Mouse (Mus musculus): ENCODE data around the gene Coq7. TPM values are rescaled to one million over a fixed set of nuclear protein-coding genes. Genes with fewer than 3 reads are reported as not detected.

The Coq7 gene
- polyA plus RNA-seq, 1 experiment from 2014 or later = 98.7 TPM

DNA sequence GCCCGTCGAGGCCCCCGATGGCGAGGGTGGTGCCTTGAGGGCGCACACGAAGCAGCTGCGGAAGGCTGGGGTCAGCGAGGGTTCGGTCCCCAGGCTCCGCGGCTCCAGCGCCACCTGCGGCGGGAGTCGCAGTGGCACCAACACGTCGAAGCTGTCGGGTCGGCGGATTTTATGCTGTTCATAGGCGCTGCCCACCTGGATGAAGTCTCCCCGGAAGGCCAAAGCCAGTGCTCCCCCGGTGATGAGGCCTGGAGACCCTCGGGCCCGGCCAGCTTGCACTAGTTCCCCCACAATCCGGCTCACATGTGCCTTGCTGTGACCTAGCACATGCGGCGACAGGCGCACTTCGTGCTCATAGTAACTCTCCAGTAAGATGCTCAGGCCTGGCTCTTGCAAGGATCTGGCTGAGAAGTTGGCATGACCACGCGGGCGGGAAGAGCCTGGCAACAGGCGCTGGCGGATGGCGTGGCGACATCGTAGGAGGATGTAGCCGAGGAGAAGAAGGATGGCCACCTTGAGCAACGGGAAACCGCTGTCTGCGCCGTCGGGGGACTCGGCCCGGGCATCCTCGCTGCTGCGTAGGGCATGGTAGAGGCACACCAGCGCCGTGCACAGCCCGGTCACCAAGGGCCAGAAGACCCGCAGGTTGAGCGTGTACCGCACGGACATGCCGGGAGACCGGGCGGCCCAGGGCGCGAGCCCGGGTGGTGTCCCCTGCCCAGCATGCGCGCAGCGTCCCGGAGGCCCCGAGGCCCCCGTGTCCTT lies 42.3 kb downstream of the Coq7 start:
- H3K9ac ChIP-seq (ENCODE audit: low read depth, low read length) = peak overlapping the region; percentile 95
- no peaks in the 10 kb centered on the region for H3K9me3 ChIP-seq (ENCODE audit: control insufficient read depth, low read length)
- peak overlapping the region; percentile 70 for H3K4me3 ChIP-seq (ENCODE audit: low read depth, low read length)
- H3K27me3 ChIP-seq (replicated peaks; ENCODE audit: control insufficient read depth, insufficient read depth, low read length) = peaks cover 16% of the 10 kb centered on the region; the same call in 1 of the 2 replicates
- WGBS = 5% methylated on average over 61 of the region's 67 CpGs
- H3K27ac ChIP-seq (replicated peaks; ENCODE audit: low read depth, low read length) = peak overlapping the region; percentile 77
- peaks cover 32% of the 10 kb centered on the region for H3K4me1 ChIP-seq (ENCODE audit: control insufficient read depth, insufficient read depth, low read length)
- peaks cover 25% of the 10 kb centered on the region for H3K36me3 ChIP-seq (ENCODE audit: control insufficient read depth, insufficient read depth, low read length)
- ATAC-seq (ENCODE audit: low read depth) = peak; percentile 19; the same call in 1 of the 2 replicates
- DNase-seq (ENCODE audit: low spot score) = peak; percentile 41
- H3K4me2 ChIP-seq (ENCODE audit: low read depth, low read length) = peak overlapping the region; percentile 85

DNA sequence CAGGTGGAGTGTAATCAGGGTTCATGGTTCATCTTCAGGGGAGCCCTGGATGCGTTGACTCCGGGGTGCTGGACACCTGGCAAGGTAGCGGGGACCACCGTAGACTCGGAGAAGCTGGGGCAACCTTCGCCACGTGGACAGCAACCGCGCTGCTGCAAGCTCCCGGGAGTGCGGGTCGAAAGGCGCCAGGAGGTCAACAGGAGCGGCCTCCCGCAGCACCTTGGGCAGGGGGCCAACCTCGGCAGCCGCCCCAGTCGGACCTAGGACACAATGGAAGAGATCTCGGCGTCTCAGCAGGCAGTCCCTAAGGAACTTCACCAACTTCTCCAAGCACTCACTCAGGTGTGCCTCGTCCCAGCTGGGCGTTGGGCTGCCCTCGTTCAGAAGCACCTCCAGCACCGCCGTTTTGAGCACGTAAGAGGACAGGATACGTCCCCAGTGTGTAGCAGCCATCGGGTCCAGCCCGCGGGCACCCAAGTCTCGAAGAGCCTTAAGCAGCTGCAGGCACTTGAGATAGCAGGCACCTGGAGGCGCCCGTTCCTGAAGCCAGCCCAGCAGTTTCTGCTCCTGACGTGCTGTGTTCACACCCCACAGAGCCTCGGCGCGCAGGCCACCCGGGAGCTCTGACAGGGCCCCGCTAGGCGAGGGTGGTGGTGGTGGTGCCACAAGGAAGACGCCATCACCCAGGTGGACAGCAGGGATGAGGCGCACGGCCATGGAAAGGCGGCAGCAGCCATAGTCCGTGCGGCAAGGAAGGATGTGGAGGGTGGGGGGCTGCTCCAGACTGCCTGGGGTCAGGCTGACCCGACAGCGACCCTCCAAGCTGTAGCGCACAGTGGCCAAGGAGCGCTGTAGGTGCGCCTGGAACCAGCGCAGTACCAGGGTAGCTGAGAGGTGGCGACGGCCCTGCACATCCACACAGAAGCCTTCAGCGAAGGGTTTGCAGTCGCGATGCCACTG lies 43.2 kb downstream of the Coq7 start:
- H3K9ac ChIP-seq (ENCODE audit: low read depth, low read length) = peak overlapping the region; percentile 12; the same call in 1 of the 2 replicates
- 34% methylated on average over 52 of the region's 57 CpGs for WGBS
- H3K4me3 ChIP-seq (ENCODE audit: low read depth, low read length) = peak overlapping the region; percentile 70
- no peaks in the 10 kb centered on the region for H3K9me3 ChIP-seq (ENCODE audit: control insufficient read depth, low read length)
- H3K27ac ChIP-seq (replicated peaks; ENCODE audit: low read depth, low read length) = no peak overlapping the region
- H3K4me1 ChIP-seq (ENCODE audit: control insufficient read depth, insufficient read depth, low read length) = peaks cover 32% of the 10 kb centered on the region
- DNase-seq (ENCODE audit: low spot score) = no peak
- no peak for ATAC-seq (ENCODE audit: low read depth)
- H3K4me2 ChIP-seq (ENCODE audit: low read depth, low read length) = peak overlapping the region; percentile 85
- H3K27me3 ChIP-seq (replicated peaks; ENCODE audit: control insufficient read depth, insufficient read depth, low read length) = peaks cover 16% of the 10 kb centered on the region; the same call in 1 of the 2 replicates
- peaks cover 28% of the 10 kb centered on the region for H3K36me3 ChIP-seq (ENCODE audit: control insufficient read depth, insufficient read depth, low read length)

DNA sequence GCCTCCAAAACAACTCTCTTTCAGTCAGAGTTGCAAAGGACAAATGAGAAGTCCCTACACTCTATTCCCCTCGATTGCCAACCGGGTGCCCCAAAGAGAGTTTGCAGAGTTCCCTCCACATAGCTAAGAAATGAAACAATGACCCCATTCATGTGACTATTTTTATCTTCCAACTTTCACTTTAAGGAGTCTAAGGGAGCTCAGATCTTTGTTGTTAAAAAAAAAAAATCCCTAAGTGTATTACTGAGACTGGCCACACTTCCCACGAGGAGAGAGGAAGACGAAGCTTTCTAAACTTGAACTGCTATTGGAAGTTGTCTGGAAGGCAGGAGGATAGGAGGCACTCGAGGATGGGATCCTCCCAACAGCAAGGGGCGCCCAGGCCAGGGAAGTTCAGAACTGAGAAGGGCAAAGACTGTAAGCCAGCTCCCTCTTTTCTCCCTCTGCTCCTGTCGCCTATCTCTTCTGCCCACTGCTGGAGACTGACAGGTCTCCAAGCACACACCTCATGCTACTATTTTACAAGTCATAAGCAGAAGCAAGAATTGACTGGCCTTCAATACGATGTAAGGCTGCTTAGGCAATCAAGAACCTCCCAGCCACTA lies 45.0 kb downstream of the Coq7 start:
- peak overlapping the region; percentile 18; the same call in 1 of the 2 replicates for H3K4me3 ChIP-seq (ENCODE audit: low read depth, low read length)
- H3K4me1 ChIP-seq (ENCODE audit: control insufficient read depth, insufficient read depth, low read length) = peaks cover 32% of the 10 kb centered on the region
- peaks cover 16% of the 10 kb centered on the region; the same call in 1 of the 2 replicates for H3K27me3 ChIP-seq (replicated peaks; ENCODE audit: control insufficient read depth, insufficient read depth, low read length)
- H3K4me2 ChIP-seq (ENCODE audit: low read depth, low read length) = peak overlapping the region; percentile 85
- no peak overlapping the region for H3K27ac ChIP-seq (replicated peaks; ENCODE audit: low read depth, low read length)
- ATAC-seq (ENCODE audit: low read depth) = no peak
- peaks cover 28% of the 10 kb centered on the region for H3K36me3 ChIP-seq (ENCODE audit: control insufficient read depth, insufficient read depth, low read length)
- WGBS = 23% methylated on average over 8 of the region's 8 CpGs
- no peaks in the 10 kb centered on the region for H3K9me3 ChIP-seq (ENCODE audit: control insufficient read depth, low read length)
- DNase-seq (ENCODE audit: low spot score) = no peak
- no peak overlapping the region for H3K9ac ChIP-seq (ENCODE audit: low read depth, low read length)

DNA sequence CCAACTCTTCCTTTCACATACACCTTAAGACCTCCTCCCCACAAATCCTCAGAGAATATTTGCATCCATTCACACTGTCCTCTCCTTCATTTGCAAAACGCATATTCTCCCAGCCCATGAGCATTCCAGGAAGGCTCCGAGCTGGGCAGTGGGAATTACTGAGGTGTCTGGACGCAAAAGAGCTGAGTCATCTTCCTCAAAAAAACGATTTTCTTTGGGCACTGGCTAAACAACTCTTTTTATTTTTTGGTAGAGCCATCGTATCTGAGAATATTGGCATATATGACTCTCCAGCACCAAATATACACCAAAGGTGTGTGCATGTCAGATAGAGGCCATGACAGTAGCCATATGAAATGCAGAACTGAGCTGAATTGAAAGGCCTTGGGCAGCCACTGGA lies 46.2 kb downstream of the Coq7 start:
- no peak overlapping the region for H3K4me3 ChIP-seq (ENCODE audit: low read depth, low read length)
- no peak overlapping the region for H3K27ac ChIP-seq (replicated peaks; ENCODE audit: low read depth, low read length)
- H3K36me3 ChIP-seq (ENCODE audit: control insufficient read depth, insufficient read depth, low read length) = peaks cover 28% of the 10 kb centered on the region
- H3K27me3 ChIP-seq (replicated peaks; ENCODE audit: control insufficient read depth, insufficient read depth, low read length) = peaks cover 16% of the 10 kb centered on the region; the same call in 1 of the 2 replicates
- WGBS = 65% methylated on average over 5 of the region's 5 CpGs
- no peak overlapping the region for H3K4me2 ChIP-seq (ENCODE audit: low read depth, low read length)
- ATAC-seq (ENCODE audit: low read depth) = no peak
- no peak for DNase-seq (ENCODE audit: low spot score)
- H3K4me1 ChIP-seq (ENCODE audit: control insufficient read depth, insufficient read depth, low read length) = peaks cover 32% of the 10 kb centered on the region
- H3K9me3 ChIP-seq (ENCODE audit: control insufficient read depth, low read length) = no peaks in the 10 kb centered on the region
- no peak overlapping the region for H3K9ac ChIP-seq (ENCODE audit: low read depth, low read length)

DNA sequence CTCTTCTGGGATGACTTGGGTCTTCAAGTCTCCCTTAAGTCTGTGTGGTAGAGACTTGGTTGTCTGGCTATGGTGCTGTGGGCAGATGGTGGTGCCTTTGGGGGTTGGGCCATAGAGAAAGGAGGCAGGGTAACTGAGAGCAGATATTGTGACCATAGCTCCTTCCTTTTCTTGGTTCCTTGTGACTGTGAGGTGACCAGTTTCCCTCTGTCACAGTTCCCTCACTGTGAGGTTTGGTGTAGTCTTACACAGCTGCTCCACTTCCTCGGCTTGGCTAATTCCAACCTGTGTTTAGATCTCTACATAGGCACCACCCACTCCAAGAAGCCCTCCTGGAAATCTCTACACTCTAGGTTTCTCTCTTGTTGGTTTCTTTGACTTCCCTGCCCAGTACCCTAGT lies 49.2 kb downstream of the Coq7 start:
- ATAC-seq (ENCODE audit: low read depth) (no peak), DNase-seq (ENCODE audit: low spot score) (no peak)
- H3K4me3 ChIP-seq (ENCODE audit: low read depth, low read length) = no peak overlapping the region
- H3K9me3 ChIP-seq (ENCODE audit: control insufficient read depth, low read length) = no peaks in the 10 kb centered on the region
- H3K36me3 ChIP-seq (ENCODE audit: control insufficient read depth, insufficient read depth, low read length) = peaks cover 16% of the 10 kb centered on the region
- no peaks in the 10 kb centered on the region for H3K27me3 ChIP-seq (replicated peaks; ENCODE audit: control insufficient read depth, insufficient read depth, low read length)
- no peak overlapping the region for H3K9ac ChIP-seq (ENCODE audit: low read depth, low read length)
- H3K4me2 ChIP-seq (ENCODE audit: low read depth, low read length) = no peak overlapping the region
- peaks cover 14% of the 10 kb centered on the region for H3K4me1 ChIP-seq (ENCODE audit: control insufficient read depth, insufficient read depth, low read length)
- 59% methylated on average over 1 of the region's 1 CpGs for WGBS
- H3K27ac ChIP-seq (replicated peaks; ENCODE audit: low read depth, low read length) = no peak overlapping the region

DNA sequence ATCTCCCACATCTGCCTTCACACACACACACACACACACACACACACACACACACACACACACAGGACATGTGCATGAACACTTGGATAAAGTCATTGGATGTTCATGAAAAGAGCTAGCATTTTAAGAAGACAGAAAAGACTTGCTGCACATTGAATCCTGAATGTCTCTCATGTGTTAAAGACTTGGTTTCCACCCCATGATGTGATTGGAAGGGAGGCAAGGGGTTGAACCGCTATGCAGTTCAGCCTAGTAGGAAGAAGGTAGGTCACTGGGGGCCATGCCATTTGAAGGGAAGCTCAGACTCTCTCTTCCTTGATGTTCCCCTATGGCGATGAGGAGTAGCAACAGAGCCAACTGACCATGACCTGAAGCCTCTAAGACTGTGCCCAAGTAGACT lies 51.2 kb downstream of the Coq7 start:
- Histone ChIP-seq H3K4me1 (ENCODE audit: control insufficient read depth, insufficient read depth, low read length) (no peaks in the 10 kb centered on the region), H3K9me3 (ENCODE audit: control insufficient read depth, low read length) (no peaks in the 10 kb centered on the region)
- 76% methylated on average over 2 of the region's 2 CpGs for WGBS

DNA sequence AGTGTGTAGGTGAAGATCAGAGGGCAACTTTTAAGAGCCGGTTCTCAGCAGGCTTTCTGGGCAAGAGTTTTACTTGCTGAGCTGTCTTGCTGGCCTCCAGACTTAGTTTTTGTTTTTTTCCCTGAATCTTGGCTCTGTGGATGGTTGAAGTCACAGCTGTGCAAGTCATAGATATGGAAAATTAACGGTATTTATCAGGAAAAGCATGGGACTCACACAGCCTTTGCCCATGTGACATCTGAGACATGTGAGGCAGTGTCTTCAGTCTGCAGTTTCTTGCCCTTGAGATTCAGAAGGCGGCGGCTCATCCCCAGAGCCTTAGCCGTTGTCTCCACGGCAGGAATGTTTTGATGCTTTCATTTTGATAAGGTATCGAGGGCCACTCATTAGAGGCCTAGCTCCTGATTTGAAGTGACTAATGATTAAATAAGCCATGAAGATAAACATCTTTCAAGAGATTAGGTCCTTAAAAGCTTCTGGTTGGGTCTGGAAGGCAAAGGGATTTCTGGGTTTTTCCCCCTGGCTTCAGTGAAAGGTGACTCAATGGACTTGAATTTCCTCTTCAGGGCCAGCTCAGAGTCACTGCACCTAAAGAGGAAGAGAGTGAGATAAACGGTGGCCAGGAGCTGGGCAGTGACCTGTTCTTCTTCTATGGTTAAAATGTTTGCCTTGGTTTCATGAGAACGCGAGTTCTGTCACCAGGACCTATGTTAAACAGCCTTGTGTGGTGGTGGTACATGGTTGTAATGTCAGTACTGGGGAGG lies 51.9 kb downstream of the Coq7 start:
- no peak for ATAC-seq (ENCODE audit: low read depth)

More for the DNA sequence above, 51.2 kb downstream of the Coq7 start:
- H3K9ac ChIP-seq (ENCODE audit: low read depth, low read length) = no peak overlapping the region
- no peak overlapping the region for H3K4me3 ChIP-seq (ENCODE audit: low read depth, low read length)
- no peak overlapping the region for H3K4me2 ChIP-seq (ENCODE audit: low read depth, low read length)
- H3K36me3 ChIP-seq (ENCODE audit: control insufficient read depth, insufficient read depth, low read length) = peaks cover 10% of the 10 kb centered on the region; the same call in 1 of the 2 replicates
- DNase-seq (ENCODE audit: low spot score) = no peak
- ATAC-seq (ENCODE audit: low read depth) = no peak
- H3K27ac ChIP-seq (replicated peaks; ENCODE audit: low read depth, low read length) = no peak overlapping the region
- H3K27me3 ChIP-seq (replicated peaks; ENCODE audit: control insufficient read depth, insufficient read depth, low read length) = no peaks in the 10 kb centered on the region

More for the DNA sequence above, 51.9 kb downstream of the Coq7 start:
- no peaks in the 10 kb centered on the region for H3K27me3 ChIP-seq (replicated peaks; ENCODE audit: control insufficient read depth, insufficient read depth, low read length)
- H3K4me2 ChIP-seq (ENCODE audit: low read depth, low read length) = no peak overlapping the region
- H3K9me3 ChIP-seq (ENCODE audit: control insufficient read depth, low read length) = no peaks in the 10 kb centered on the region
- no peak overlapping the region for H3K27ac ChIP-seq (replicated peaks; ENCODE audit: low read depth, low read length)
- no peak overlapping the region for H3K9ac ChIP-seq (ENCODE audit: low read depth, low read length)
- DNase-seq (ENCODE audit: low spot score) = no peak
- peaks cover 7% of the 10 kb centered on the region; the same call in 1 of the 2 replicates for H3K36me3 ChIP-seq (ENCODE audit: control insufficient read depth, insufficient read depth, low read length)
- no peaks in the 10 kb centered on the region for H3K4me1 ChIP-seq (ENCODE audit: control insufficient read depth, insufficient read depth, low read length)
- 73% methylated on average over 10 of the region's 10 CpGs for WGBS
- no peak overlapping the region for H3K4me3 ChIP-seq (ENCODE audit: low read depth, low read length)
